Comparison of ENCODE assay signal across 8 mouse cellular contexts in genomic region chr2:152705993-152706571, GRCm38 (mm10). TPM values are rescaled to one million over a fixed set of nuclear protein-coding genes. Genes with fewer than 3 reads are reported as not detected.
DNase-seq lines count a peak whose midpoint lies in the region; ATAC-seq and TF ChIP-seq lines count a peak whose summit lies in the region.

No protein-coding gene starts in this region.

- peak overlapping the region; percentile 45; the same call in 1 of the 2 replicates for H3K9ac ChIP-seq in ES-E14 (ENCODE audit: insufficient read depth, low read depth, low read length, poor library complexity, severe bottlenecking)
- peak overlapping the region; percentile 35; the same call in 1 of the 2 replicates for H3K9ac ChIP-seq in hindbrain, embryonic 12.5 days

- no peak overlapping the region for H3K27ac ChIP-seq in ES-E14 (ENCODE audit: insufficient read depth, low read depth, low read length, poor library complexity, severe bottlenecking)
- peak overlapping the region; percentile 65 for H3K27ac ChIP-seq in cerebellum, adult 2 months (ENCODE audit: insufficient read depth, low read length)
- peak overlapping the region; percentile 92 for H3K27ac ChIP-seq in hindbrain, embryonic 12.5 days

- H3K9me3 ChIP-seq in ES-E14 (ENCODE audit: control insufficient read depth, insufficient read depth, low read depth, low read length): no peaks in the 10 kb centered on the region
- no peaks in the 10 kb centered on the region for H3K9me3 ChIP-seq in hindbrain, embryonic 12.5 days (replicated peaks)

- no peak for DNase-seq in ES-E14 (ENCODE audit: low read depth, low spot score)
- DNase-seq in cerebellum, adult 2 months: peak; percentile 51 to 53
- peak; percentile 31 to 39 for DNase-seq in frontal cortex, postnatal 36 days (ENCODE audit: low spot score in 2 of 2)
- DNase-seq in layer of hippocampus, adult 9-11 months: peak; percentile 60
- peak; percentile 87 to 93 for DNase-seq in lung, postnatal 4 days
- peak; percentile 89 for DNase-seq in testis, postnatal 10 days (ENCODE audit: low spot score)
- no peak for DNase-seq in urinary bladder, adult 2 months (ENCODE audit: low spot score)

- no peak for TF ChIP-seq POLR2A in cerebellum, adult 2 months (IDR thresholded peaks at IDR 0.05; ENCODE audit: borderline replicate concordance, insufficient read depth, low read length)

- ATAC-seq in hindbrain, embryonic 12.5 days (ENCODE audit: low FRiP score): peak; percentile 41

- in situ Hi-C loops in ES-E14 (cut with MboI; ENCODE audit: low sequenced_read_pairs in 2 of 2, unreplicated experiment in 2 of 2): no loop called here

- H3K4me1 ChIP-seq in ES-E14 (ENCODE audit: control insufficient read depth in 2 of 2, insufficient read depth in 2 of 2, low read length in 2 of 2, poor library complexity in 1 of 2): peaks cover 9 to 28% of the 10 kb centered on the region in 2 experiments
- H3K4me1 ChIP-seq in cerebellum, adult 2 months (ENCODE audit: control insufficient read depth, insufficient read depth, low read length): peaks cover 47% of the 10 kb centered on the region
- H3K4me1 ChIP-seq in hindbrain, embryonic 12.5 days: peaks cover 40% of the 10 kb centered on the region

- 0 out of 2 replicates have a peak overlapping the region, but pooled peaks have one; percentile 8 for H3K4me2 ChIP-seq in hindbrain, embryonic 12.5 days (replicated peaks)

- peaks cover 26% of the 10 kb centered on the region; the same call in 1 of the 2 replicates for H3K36me3 ChIP-seq in ES-E14 (ENCODE audit: control insufficient read depth, insufficient read depth, low read length, poor library complexity, severe bottlenecking)
- peaks cover 52% of the 10 kb centered on the region for H3K36me3 ChIP-seq in hindbrain, embryonic 12.5 days

- H3K4me3 ChIP-seq in ES-E14 (ENCODE audit: insufficient read depth in 1 of 2, low read depth in 1 of 2, low read length in 2 of 2, poor library complexity in 1 of 2, severe bottlenecking in 1 of 2): peak overlapping the region; percentile 44 to 49
- H3K4me3 ChIP-seq in cerebellum, adult 2 months (replicated peaks; ENCODE audit: insufficient read depth, low read depth, low read length): no peak overlapping the region
- no peak overlapping the region for H3K4me3 ChIP-seq in hindbrain, embryonic 12.5 days

- H3K27me3 ChIP-seq in cerebellum, adult 2 months (ENCODE audit: control insufficient read depth, insufficient read depth, low read length): no peaks in the 10 kb centered on the region
- no peaks in the 10 kb centered on the region for H3K27me3 ChIP-seq in hindbrain, embryonic 12.5 days

- 33% methylated on average over 22 of the region's 22 CpGs for WGBS in cerebellum, adult 2 months
- WGBS in hindbrain, embryonic 12.5 days: 53% methylated on average over 22 of the region's 22 CpGs

- no peak for TF ChIP-seq CTCF in cerebellum, adult 2 months (IDR thresholded peaks at IDR 0.05; ENCODE audit: borderline replicate concordance, insufficient read depth, low read depth, low read length)

TF ChIP-seq in ES-E14, 5 proteins besides CTCF, POLR2A, EP300 and RAD21:
- TF ChIP-seq MAFK (IDR thresholded peaks at IDR 0.05; ENCODE audit: insufficient read depth, low read depth, low read length) (no peak), CHD2 (IDR thresholded peaks at IDR 0.05; ENCODE audit: low read depth, low read length) (no peak), ZNF384 (IDR thresholded peaks at IDR 0.05; ENCODE audit: low read depth, low read length) (no peak), ZC3H11A (IDR thresholded peaks at IDR 0.05; ENCODE audit: borderline replicate concordance, low read depth, low read length) (no peak), HCFC1 (IDR thresholded peaks at IDR 0.05; ENCODE audit: borderline replicate concordance, insufficient read depth, low read length) (no peak)

RNA-seq across cellular contexts. Expression of gene Mcts2, which starts 19.2 kb away (rescaled TPM):
- 39.3 and 87.4 TPM in 2 replicates for total RNA-seq in ES-E14 (2012; rRNA removed)
- polyA plus RNA-seq in cerebellum, adult 2 months (2012; rRNA removed): 19.2 and 19.9 TPM in 2 replicates
- 34.9 and 40.5 TPM in 2 replicates for polyA plus RNA-seq in hindbrain, embryonic 12.5 days (2016; fragmentation: Nextera tagmentation; extraction: Ambion mirVana)
- 17.1 and 17.8 TPM in 2 replicates for polyA plus RNA-seq in urinary bladder, adult 2 months (2012; rRNA removed)

RNA-seq across cellular contexts. Expression of gene Id1, which starts 30.0 kb away (rescaled TPM):
- 74.5 and 122 TPM in 2 replicates for total RNA-seq in ES-E14 (2012; rRNA removed)
- polyA plus RNA-seq in cerebellum, adult 2 months (2012; rRNA removed): 63.8 and 68.7 TPM in 2 replicates
- 157 and 159 TPM in 2 replicates for polyA plus RNA-seq in hindbrain, embryonic 12.5 days (2016; fragmentation: Nextera tagmentation; extraction: Ambion mirVana)
- polyA plus RNA-seq in urinary bladder, adult 2 months (2012; rRNA removed): 416 and 633 TPM in 2 replicates

RNA-seq across cellular contexts. Expression of gene H13, which starts 36.8 kb away (rescaled TPM):
- total RNA-seq in ES-E14 (2012; rRNA removed): 55.0 and 91.6 TPM in 2 replicates
- polyA plus RNA-seq in cerebellum, adult 2 months (2012; rRNA removed): 80.5 and 83.5 TPM in 2 replicates
- 153 and 157 TPM in 2 replicates for polyA plus RNA-seq in hindbrain, embryonic 12.5 days (2016; fragmentation: Nextera tagmentation; extraction: Ambion mirVana)
- polyA plus RNA-seq in urinary bladder, adult 2 months (2012; rRNA removed): 64.3 and 67.2 TPM in 2 replicates

RNA-seq across cellular contexts. Expression of gene Cox4i2, which starts 47.9 kb away (rescaled TPM):
- total RNA-seq in ES-E14 (2012; rRNA removed): 1.7 and 2.3 TPM in 2 replicates
- polyA plus RNA-seq in cerebellum, adult 2 months (2012; rRNA removed): 9.2 and 9.7 TPM in 2 replicates
- polyA plus RNA-seq in hindbrain, embryonic 12.5 days (2016; fragmentation: Nextera tagmentation; extraction: Ambion mirVana): 5.0 and 5.3 TPM in 2 replicates
- polyA plus RNA-seq in urinary bladder, adult 2 months (2012; rRNA removed): 9.6 and 10.0 TPM in 2 replicates

Comparison
In these comparisons a context has a peak if more than half of its experiments do, and no peak if none do; other contexts are left out.
1. DNase-seq: peak in cerebellum, adult 2 months (2 of 2), frontal cortex, postnatal 36 days (2 of 2), layer of hippocampus, adult 9-11 months (single experiment), lung, postnatal 4 days (2 of 2) and testis, postnatal 10 days (single experiment); none in ES-E14 (single experiment) and urinary bladder, adult 2 months (single experiment).
2. H3K4me3 ChIP-seq: peak in ES-E14 (2 of 2); none in cerebellum, adult 2 months (single experiment) and hindbrain, embryonic 12.5 days (single experiment).